Mouse (Mus musculus) regulatory T cell (primary cell): ENCODE measurements around the gene Tdrkh.

Experiments used
- in situ Hi-C: fragments of 300-600 bp; cut with MboI, MseI; formaldehyde crosslinking; loops from one replicate; pipeline ENCODE4 v1.15.1; 2025; ENCODE audit warnings: high pct_unique_total_duplicates

Tdrkh gene

DNA sequence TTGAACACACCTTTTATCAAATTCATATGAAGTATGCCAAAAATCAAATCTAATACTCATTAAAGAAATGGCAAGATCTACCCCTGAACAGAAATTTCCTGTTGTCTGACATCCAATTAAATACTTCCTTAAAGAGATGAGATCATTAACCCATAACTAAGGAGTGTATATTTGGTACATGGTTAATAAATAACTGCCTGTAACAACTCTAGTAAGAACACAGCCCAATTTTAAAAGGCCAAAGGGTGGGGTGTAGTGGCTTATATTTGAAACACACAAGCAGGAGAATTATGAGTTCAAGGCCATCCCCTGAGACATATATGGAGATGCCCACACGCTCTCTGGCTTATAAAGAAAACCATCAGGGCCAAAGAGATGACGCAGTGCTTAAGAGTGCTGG is 36.3 kb downstream of the Tdrkh start:
- in situ Hi-C loops, result loop anchor here (10.0 kb wide), 1 partner anchor 885 kb away; no protein-coding TSS in a partner anchor

DNA sequence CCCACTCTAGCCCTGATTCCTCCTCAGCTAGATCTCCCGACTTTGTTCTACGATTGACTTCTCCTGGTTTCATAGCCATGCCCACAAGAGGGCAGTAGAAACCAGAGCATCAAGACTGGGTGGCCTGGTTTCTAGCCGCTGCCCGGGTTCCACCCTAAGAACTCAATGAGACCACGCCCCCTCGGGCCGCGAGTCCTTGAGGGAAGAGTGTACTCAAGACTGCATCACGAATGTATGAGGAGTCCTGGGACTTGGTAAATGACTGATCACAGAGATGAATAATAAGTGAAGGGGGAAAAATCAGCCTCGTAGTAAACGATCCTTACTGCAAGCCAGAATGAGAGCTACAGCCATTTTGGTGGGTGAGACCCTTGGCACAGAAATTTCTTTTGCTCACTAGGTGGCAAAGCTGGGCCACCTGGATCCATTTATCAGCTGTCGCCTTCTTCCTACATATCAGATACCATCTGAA is 43.5 kb downstream of the Tdrkh start:
- in situ Hi-C loops, result no loop called here

DNA sequence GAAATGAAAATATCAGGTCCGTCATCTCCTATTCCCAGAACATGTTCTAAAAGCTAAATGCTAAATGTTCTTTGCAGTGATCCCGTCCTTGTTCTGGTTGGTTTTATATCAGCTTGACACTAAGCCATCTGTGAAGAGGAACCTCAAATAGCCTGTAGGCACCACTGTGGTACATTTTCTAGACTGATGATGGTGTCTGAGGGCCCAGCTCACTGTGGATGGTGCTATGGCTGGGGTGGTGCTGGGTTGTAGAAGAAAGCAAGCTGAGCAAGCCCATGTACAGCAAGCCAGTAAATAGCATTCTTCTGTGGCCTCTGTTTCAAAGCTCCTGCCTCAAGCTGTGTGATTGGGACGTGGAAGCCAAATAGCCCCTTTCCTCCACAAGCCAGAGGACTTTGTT is 44.0 kb downstream of the Tdrkh start:
- in situ Hi-C loops, result no loop called here

DNA sequence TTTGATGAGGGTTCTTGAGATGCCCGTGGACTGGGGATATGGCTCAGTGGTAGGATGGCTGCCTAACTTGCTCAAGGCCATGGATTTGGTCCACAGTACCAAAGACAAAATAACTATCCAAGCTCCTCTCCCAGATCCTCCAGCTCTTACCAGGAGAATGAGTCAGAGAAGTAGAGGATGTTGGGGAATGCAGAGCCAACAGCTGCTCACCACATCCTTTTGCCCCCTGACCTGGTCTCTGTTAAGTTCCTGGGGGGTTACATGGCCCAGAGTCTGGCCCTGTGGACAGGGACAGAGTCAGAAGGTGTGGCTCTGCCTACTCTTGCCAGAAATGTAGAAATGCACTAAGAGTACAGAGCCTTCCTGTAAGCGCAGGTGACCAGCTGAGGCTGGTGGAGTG is 46.8 kb downstream of the Tdrkh start:
- in situ Hi-C loops, result no loop called here

- in situ Hi-C loops, result no loop called here
Observed at GRCm38 (mm10) chr3:94463926-94464578, 51.0 kb downstream of the Tdrkh start.

- in situ Hi-C loops, result no loop called here
Observed at GRCm38 (mm10) chr3:94465632-94466430, 52.8 kb downstream of the Tdrkh start.

DNA sequence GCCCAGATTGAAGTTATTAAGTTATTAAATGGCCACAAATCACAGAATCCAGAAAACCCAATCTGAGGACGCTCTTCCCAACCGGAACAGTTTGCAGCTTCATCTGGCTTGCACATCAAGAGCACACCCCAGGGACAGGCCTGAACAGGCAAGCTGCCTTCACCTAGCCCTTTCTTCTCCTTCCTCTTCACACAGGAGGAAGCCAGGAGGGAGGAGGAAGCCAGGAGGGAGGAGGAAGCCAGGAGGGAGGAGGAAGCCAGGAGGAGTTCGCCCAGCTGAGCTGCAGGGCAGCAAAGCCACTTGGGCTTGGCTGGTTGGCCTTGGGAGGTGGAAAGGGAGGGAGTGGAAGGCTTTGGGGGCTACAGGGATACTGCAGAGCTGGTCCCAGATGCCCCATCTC is 55.9 kb downstream of the Tdrkh start:
- in situ Hi-C loops, result no loop called here

DNA sequence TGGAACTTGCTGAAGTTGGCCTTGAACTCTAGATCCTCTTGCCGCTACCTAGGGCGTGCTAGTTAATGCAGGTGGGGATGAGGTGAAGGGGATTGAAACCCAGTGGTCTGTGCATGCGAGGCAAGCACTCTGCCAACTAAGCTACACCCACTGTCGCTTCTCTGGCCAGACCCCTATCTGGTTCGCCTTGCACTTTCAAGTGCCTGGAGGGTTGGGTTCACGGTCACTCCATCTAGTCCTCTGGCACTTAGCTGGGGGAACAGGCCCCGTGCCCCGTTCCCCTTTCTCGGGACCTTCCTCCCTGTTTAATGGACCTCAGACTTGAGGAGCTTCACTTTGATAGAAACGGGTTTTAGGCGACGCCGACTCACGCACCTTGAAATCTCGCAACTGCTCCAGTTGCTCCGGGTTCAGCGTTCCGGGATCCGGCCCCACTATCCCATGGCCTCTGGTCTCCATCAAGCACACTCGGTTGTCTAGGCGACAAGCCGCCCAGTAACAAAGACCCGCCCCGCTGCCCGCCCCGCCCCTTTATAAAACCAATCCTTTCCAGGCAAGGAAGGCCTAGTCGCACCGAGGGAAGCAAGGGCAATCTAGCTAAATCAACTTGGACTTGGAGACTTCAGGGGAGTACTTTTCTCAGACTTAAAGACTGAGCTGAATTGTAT is 59.5 kb downstream of the Tdrkh start:
- in situ Hi-C loops, result no loop called here

GRCm38 (mm10) chr3:94473115-94473505 is 60.0 kb downstream of the Tdrkh start:
- in situ Hi-C loops, result no loop called here

DNA sequence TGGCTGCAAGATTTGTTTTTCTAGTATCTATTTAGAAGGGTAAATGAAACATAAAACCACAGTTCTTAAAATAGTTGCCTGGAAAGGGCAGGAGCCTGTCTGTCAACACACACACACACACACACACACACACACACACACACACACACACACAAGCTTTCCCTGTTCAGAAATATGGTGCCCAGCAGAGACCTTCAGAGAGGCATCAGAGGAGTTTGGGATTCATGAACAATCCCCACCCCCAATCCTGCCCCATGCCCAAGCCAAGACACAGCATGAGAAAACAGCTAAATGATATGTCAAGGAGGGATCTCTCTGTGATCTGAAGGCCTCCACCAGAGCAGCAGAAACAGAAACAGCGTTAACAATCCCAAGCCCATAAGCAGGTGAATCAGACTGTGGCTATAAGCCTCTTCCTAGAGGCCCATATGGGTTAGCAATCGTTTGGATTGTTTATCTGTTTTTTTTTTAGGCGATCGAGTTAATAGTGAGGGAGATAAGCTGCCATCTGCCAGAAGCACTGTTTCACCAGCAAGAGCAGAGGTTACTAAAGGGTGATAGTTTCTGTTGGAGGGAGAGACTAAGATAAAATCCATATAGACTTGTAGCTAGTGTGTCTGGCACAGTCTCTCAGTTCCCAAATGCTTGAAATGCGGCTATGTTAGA is 60.6 kb downstream of the Tdrkh start:
- in situ Hi-C loops, result no loop called here

DNA sequence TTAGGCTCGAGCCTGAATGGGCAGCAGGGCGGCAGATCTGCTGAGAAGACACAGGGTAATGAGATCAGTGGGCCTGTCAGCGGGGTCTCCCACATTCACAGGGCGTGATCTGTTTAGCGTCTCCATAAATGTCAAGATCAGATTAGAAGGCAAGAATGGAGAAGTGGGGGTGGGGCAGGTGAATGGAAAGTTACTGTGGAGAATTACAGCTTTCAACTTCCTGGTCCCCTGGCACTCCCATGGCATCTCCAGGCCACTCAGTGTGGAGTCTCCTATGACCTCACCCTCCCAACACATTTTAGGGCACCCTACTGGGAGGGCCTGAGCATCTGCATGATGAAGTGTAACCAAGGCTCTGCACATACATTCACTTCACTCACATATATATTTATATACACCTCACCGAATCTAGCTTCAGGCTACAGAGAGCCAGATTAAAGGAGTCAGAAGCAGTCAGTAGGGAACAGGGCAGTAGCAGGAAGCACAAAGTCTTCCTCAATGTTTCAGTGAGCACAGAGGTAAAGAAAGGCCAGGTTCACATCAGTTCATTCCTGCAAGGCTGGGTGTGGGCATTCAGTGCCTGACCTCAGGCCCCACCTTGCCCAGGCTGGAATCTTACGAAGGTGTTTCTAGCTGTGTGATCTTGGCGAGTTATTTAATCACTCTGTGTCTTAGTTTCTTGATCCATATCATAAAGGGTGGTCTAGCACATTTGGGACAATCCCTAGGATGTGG is 63.4 kb downstream of the Tdrkh start:
- in situ Hi-C loops, result no loop called here

DNA sequence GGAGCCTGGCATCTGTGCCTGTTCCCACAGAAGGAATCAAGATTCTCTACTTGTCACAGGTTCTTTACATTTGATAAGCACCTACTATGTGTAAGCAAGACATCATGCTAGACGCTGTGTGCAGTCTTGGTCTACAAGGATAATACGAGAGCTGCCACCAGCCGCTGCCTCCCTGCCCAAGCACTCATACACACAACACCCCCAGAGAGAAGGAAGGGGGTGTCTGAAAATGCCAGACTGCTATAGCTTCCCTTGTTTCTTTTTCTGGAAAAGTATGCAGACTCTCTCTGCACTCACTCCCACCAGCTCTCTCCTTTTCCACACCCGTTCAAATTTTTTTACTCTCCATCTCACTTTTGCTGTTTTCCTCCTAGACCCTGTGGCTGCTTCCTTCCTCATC is 64.4 kb downstream of the Tdrkh start:
- in situ Hi-C loops, result no loop called here

GRCm38 (mm10) chr3:94477981-94478422 is 64.9 kb downstream of the Tdrkh start, which contains the start of gene Celf3:
Gene Celf3, plus strand, starts transcription at chr3:94478295.
- in situ Hi-C loops, result no loop called here

DNA sequence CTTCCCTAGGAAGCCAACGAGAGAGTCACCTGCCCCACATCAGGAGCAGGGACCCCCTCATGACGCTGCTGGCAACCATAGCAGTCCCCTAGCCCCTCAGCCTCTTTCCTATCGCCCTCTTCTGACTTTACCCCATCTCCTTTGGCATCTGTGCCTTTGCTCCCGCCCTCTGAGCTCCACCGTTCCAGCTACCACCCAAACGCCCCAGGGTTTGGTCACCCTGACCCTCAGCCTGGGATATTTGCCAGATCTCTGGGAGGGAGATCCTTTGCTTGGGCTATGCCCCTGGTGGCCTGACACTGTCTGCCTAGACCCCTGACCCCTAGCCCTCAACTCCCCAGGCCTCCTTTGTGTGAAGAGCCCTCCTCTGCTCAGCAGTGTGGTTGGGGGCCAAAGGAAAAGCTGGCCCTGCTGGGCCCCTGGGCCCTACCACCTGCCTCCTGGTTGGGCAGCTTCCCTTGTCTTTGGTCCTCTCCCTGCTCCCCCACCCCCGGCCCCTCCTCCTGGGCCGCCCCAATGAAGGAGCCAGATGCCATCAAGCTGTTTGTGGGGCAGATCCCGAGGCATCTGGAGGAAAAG is 65.6 kb downstream of the Tdrkh start:
- in situ Hi-C loops, result no loop called here

- in situ Hi-C loops, result no loop called here
Observed at GRCm38 (mm10) chr3:94479564-94479963, 66.5 kb downstream of the Tdrkh start.

GRCm38 (mm10) chr3:94480291-94480884 is 67.3 kb downstream of the Tdrkh start, which contains the start of gene Riiad1:
Gene Riiad1, minus strand, starts transcription at chr3:94480341.
- in situ Hi-C loops, result no loop called here

GRCm38 (mm10) chr3:94481429-94481828 is 68.4 kb downstream of the Tdrkh start:
- in situ Hi-C loops, result no loop called here

GRCm38 (mm10) chr3:94482764-94483385 is 69.8 kb downstream of the Tdrkh start:
- in situ Hi-C loops, result no loop called here

GRCm38 (mm10) chr3:94483790-94484439 is 70.8 kb downstream of the Tdrkh start:
- in situ Hi-C loops, result no loop called here
